Mouse (Mus musculus) cerebellum, postnatal 25 days (tissue): ENCODE data around the gene Gm44965.
A peak's percentile ranks its signal among the peaks of the same experiment; 100 is the strongest.
"Not testable (repeated sequence)": the region's sequence is repeated elsewhere in the genome, so short reads cannot be mapped to it uniquely, and the experiment has no call there.

Experiments used
- DNase-seq, 2 experiments: peaks; one replicate each; pipeline ENCODE4 v3.0.0; 2021; ENCODE audit warnings: mixed read lengths in 2 of 2

The Gm44965 gene

DNA sequence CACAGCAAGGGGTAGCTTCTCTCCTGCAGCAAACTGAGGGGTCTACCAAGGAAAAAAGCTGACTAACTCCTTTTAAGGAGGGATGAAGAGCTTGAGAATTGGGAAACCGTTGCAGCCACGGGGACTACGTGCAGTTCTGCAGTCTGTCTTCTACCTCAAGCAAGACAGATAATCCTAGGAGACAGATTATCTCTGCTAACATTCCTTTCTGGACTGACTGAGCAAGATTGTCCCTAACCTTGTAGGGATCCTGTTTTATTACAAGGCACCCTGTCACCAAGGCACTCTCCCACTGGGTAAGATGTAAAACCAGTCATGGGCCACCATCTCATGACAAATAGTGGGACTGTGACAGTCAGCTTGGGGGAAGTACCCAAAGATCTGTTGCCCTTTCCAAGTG is 12.5 kb upstream of the Gm44965 start:
- no peak for DNase-seq

DNA sequence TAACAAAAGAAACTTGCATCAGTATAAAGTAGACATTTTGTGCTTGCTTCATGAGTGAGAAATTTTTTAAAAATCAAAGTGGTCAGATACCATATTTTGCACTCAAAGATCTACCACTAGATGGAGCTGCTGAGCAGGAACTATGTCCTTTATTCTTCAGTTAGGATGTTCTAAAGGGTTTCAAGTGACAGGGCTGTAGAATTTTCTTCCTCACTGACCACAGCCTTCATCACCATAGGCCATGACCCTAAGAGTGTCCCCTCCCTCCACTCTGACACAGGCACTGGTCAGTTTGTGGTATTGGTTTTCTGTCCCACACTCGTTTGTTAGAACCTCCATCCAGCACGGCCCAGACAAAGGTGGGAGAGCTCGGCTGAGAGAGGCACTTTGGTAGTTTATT is 11.7 kb upstream of the Gm44965 start:
- peak; percentile 35 to 60 for DNase-seq

DNA sequence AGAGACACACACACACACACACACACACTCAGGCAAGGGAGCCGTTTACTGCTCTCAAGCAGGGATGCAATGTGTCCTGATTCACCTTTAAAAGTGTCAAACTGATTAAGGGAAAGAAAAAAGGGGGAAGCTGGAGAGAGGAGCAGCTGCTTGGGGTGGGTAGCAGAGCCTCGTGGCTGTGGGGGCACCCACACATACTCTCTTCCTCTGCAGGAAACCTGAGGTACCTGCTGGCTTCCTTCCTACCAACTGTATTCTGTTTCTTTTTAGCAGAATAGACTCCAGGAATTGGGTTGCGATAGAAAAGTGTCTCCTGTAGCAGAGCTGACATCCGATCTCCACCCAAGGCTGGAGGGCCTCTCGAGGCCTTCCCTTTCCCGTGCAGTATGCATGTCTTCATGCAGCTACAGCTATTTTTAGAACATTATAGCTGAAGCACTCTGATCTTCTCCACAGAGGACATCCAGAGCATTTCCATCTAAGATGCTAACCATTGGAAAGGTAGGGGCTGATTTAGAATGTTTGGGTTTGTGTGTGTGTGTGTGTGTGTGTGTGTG is 4.5 kb upstream of the Gm44965 start, which contains the start of gene Gm45021:
Gm45021 (plus strand) TSS at position 417 of the 557 bp plus-strand sequence.
- no peak for DNase-seq

DNA sequence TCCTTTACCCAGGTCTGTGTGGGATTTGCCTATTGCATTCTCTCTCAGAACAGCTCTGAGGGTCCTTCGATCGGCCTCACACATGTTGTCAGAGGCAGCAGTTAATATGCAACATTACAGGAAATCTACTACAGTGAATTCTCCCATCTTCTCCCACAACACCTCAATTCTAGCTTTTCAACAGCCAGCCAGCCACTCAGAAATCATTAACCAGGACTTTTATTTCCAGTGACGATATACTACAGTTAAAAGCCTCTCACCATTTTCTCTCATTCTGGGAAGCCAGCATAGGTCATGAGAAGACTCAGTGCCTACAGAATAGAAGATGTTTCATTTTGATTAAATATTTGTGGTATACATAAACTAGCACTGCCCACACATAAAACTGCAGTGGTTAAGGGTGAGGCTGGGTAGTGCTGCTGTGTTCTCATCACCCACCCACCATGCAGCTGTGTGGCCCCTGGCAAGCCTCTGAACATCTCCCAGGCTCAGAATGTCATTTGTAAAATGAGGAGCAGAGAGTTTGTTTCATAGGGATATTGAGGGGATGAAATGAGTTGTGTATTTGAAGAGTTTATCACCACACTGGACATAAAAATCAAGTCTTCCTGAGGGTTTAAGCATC is 2.4 kb upstream of the Gm44965 start:
- DNase-seq: no peak

DNA sequence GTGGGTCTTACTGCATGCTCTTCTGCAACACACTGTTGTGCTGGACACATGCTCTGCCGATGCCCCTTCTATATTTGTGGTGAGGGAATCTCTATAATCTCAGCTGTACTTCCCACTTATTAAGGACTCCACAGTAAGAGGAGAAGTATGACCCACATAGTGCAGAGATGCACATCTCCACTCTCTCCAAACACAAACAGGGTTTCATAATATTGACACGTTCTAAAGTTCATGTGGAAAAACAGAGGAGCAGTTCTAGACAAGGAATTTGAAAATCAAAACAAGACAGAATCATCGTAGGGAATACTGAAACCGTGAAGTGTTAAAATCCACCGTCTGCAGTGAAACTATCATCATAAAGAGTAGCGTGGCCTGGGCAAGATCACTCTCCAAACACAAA is 1.9 kb upstream of the Gm44965 start:
- DNase-seq: no peak

DNA sequence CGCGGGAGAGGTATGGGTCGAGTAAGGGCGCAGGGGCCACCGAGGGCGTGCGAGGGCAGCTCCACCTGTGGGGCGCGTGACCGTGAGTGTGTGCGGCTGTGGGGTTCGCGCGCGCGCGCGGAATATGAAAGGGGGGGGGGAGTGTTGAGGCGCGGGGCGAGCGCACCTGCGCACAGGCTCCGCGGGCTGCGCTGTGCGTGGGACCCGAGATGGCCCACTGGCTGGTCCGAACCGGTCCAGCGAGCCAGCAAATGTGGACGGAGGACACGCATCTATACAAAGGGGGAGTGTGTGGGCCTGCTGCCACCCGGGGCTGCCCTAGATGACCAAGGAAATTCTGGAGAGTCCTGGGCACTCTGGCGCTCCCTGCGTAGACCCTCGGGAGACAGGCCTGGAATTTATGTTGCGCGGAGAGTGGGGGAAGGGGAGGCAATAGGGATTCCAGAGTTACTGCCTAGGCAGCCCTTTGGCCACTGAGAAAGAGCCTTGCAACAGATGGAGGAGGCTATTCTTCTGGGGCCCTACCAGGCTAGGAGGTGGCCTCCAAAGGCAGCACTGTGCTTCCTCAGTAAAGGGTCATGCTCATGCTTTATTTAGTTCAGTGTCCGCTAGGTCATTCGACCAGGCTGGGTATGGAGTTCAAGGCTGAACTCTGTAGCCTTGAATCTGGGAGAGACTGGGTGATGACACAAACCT is 450 bp downstream of the Gm44965 start:
- DNase-seq: no peak

DNA sequence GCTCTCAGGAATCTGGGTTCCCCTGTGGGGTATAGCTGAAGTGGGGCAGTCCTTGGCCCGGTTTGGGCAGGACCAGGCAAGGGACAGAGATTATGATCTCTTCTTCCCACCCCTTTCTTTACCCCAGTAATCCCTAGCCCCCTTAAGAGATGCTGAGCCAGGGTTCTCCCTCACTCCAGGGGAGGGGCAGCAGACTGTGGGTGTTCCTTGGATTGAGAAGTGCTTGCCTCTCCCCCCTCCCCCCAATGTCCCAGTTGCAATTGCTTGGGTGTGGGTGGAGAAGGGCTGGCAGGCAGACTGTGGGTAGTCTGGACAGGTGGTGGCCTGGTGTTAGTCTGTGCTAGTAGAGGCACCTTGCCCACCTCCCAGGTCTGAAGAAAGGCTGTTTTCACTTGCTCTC is 1.5 kb downstream of the Gm44965 start:
- peak; percentile 40 to 59 for DNase-seq

DNA sequence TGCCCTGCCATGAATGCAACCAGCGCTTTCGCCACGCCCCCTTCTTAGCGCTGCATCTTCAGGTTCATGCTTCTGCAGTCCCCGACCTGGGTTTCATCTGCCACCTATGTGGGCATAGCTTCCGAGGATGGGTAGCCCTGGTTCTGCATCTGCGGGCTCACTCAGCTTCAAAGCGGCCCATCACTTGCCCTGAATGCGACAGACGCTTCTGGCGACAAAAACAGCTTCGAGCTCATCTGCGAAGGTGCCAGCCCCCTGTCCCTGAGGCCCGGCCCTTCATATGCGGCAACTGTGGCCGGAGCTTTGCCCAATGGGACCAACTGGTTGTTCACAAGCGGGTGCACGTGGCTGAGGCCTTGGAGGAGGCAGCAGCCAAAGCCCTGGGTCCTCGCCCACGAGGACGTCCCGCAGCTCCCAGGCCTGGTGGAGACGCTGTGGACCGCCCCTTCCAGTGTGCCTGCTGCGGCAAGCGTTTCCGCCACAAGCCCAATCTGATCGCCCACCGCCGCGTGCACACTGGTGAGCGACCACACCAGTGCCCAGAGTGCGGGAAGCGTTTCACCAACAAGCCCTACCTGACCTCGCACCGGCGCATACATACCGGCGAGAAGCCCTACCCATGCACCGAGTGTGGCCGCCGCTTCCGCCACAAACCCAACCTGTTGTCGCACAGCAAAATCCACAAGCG is 2.9 kb downstream of the Gm44965 start:
- peak in 1 of 2 experiments; percentile 27 for DNase-seq

DNA sequence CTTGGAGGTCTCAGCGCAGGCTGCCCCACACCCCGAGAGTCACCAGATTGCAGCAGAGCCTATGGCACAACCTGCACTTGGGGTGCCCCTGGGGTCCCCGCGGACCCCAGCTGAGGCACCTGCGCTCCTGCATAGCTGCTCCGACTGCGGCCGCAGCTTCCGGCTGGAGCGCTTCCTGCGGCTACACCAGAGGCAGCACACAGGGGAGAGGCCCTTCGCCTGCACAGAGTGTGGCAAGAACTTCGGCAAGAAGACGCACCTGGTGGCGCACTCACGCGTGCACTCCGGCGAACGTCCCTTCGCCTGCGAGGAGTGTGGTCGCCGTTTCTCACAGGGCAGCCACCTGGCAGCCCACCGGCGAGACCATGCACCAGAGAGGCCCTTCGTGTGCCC is 3.5 kb downstream of the Gm44965 start:
- DNase-seq: no peak

DNA sequence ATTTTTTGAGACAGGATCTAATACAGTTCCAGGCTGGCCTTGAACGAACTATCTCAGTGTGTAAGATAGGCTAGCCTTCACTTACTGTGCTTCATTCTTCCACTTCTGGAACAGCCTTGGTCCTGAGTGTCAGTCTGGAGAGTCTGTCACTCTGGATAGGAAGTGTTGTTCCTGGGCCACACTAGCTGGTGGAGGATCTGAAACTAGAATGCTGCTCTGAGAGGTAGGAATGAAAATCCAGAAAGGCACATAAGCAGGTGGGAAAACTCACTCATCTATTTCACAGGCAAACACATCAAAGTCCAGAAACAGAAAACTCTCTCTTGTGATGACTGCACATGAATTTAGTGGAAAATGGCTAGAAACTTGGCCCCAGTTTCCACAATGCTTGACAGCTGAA is 6.9 kb downstream of the Gm44965 start:
- no peak for DNase-seq

DNA sequence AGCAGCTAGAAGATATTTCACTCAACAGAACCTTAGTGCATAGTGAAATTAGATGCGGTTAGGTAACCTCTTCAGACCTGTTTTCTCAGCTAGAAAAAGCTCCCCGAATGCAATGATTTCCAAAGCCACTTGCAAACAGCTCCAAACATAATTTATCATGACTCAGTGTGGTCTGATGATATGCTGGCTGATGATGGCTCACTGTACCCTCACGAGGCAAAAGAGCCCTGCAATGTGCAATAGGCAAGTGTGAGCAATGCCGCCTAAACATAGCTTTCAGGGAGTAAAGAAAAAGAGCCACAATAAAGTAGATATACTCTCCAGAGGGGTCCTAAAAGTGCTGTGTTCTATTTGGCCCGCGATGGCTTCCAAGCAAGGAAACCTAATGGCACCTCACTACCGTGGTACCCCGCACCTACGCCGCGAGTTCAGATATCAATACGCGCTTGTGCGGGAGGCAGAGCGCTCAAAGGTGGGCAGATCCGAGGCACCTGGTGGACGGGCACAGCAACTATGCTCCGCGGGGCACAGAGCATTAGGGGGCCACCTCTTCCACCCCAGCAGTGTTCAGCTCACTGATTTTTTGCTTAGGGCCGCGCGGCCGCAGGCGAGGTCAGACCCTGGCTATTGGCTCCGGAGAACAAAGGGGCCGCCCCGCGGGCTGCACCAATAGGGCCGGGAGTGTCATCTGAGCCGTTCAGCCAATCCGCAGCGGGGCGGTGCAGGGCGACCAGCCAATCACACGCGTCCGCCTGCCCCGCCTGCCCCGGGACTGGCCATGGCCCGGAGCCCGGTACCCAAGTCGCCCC is 7.7 kb downstream of the Gm44965 start, which contains the start of gene Zfp775:
Zfp775 (plus strand) TSS at position 793 of the 809 bp plus-strand sequence.
- DNase-seq: peak; percentile 99

DNA sequence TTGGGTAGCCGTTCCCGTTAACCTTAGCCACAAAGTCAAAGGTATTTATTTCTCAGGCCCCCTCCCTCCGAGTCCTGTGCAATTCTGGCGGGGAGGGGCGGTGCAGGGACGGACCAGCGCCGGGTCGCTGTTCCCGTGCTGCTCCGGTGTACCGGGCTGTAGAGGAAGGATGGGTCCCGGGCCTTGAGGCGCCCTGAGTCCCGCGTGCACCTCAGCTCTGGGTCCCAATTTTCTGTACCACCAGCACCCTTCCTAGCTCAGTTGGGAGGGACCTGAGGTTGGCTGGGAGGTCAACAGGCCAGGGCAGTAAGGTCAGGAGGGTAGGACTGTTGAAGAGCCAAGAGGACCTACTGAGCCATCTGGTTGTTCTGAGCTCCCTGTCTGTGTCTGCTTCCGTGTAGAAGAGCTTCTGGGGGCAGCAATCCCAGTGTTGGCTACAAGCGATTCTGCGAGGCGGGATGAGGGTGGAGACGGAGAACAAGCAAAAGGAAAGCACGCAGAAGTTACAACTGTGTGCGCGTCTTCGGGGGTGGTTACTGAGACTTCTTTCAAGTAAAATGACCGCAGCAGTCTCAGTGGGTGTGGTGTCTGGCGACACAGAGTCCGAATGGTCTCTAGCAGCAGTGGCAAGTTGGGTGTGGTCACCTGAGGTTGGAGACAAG is 8.5 kb downstream of the Gm44965 start:
- peak in 1 of 2 experiments; percentile 64 for DNase-seq

DNA sequence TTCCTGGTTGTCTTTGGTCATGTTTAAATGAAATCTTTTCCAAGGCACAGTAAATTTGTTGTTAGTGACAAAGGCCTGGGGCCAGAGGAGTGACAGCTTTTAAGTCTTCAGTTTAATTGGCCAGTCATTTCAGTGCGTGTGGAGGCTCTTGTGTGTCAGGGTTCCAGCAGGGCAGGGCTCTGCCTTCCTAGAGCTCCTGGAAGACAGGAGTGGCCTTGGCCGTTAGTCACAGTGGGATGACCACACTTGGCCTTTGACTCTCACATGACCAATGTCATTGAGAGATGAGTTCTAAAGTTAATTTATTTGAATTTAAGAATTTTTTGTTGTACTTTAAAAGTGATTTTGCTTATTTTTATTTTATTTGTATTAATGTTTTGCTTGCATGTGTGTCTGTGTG is 14.4 kb downstream of the Gm44965 start:
- DNase-seq: no peak

DNA sequence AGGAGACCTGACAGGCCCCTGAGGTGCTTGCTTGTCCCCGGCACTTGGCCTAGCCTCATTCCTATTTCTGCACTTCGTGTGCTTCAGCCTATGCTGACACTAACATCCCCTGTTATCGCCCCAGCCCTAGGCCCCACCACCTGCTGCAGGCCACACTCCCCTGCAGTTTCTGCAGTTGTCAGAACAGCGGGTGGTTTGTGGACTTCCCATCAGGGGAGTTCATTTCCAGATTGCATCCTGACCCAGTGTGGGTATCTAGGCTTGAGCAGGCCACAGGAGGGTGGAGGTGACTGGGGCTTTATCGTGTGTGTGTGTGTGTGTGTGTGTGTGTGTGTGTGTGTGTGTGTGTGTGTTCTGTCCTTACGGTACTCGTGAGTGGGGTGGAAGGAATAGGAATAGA is 15.8 kb downstream of the Gm44965 start:
- DNase-seq: peak; percentile 38 to 50

DNA sequence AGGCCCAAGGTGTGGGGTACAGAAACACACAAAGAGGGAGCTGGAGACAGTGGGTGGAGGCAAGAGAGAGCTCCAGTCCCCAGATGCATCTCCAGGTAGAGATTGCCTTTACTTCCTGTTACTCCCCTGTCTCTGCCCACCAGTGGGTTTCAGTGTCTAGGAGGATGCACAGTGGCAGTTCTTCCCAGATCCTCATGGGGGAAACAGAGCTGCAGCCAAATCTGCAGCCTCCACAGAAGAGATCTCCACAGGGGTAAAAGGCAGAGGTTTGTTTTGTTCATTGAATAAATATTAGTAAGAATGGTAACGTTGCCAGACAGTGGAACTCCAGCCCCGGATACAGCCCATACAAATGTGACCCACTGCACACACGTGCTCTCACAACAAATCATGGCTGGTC is 16.9 kb downstream of the Gm44965 start:
- no peak for DNase-seq

DNA sequence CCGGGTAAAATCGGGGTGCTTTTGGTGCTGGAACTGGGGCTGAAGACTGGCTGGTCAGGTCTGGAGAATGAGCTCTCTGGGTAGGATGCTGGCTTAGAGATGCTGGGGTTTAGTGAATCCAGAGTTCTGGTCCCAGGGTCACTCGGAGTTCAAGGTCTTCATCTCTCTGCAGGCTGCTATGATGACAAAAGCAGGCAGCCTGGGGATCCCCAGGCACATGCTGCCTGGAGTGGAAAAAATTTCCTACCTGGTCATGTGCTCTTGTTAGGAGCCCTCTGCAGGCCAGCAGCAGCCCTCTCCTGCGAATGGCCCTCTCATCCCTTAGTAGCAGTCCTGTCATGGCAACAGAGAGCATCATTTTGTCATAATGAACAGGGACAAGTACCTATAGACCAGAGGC is 19.7 kb downstream of the Gm44965 start:
- DNase-seq: no peak

DNA sequence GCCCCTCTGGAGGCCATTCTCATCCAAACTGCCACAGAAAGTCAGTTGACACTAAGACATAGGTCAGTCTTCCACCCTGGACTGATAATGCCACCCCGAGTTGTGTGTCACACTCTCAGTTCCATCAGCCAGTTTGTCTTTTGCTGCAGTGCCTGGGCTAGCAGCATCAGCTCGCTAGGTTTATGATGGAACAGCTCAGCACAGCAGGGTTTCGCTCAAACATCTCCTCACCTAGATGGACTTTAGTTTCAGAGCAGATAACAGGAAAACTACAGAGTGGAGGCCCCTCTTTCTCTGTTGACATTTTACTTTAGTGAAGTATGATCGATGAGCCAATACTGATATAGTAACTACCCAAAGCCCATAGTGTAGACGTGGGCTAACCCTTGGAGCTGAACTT is 21.0 kb downstream of the Gm44965 start:
- DNase-seq: no peak

DNA sequence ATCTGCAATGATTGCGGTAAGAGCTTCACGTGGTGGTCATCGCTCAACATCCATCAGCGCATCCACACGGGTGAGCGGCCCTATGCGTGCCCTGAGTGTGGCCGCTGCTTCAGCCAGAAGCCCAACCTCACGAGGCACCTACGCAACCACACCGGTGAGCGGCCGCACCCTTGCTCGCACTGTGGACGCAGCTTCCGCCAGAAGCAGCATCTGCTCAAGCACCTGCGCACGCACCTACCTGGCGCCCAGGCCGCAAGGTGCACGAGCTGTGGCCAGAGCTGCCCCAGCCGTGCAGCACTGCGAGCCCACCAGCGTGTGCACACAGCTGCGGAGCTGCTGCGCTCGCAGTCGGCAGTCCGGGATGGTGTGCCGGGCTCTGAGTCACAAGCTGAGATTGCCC is 26.3 kb downstream of the Gm44965 start:
- DNase-seq: no peak

DNA sequence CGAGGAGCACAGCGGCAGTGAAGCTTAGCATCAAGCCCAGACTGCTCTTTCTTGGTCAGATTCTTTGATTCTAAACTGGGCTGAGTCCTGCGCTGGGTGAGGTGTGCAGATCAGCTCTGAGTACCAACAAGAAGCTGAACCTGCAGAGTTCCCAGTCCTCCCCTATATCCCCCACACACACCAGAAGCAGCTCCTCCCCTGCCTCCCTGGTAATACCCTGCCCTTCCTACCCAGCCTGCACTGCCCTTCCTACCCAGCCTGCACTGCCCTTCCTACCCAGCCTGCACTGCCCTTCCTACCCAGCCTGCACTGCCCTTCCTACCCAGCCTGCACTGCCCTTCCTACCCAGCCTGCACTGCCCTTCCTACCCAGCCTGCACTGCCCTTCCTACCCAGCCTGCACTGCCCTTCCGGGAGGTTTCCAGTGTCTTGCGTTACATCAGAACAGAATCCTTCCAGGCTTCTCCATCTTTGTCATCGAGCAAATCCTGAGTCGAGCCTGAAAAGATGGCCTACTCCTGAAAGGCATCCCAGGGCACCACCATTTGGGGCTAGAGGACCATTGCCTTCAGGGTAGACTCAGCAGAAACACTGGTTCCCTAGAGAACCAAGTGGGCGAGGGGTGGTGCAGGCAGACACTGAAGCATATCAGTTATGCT is 28.6 kb downstream of the Gm44965 start:
- DNase-seq: not testable (repeated sequence)

DNA sequence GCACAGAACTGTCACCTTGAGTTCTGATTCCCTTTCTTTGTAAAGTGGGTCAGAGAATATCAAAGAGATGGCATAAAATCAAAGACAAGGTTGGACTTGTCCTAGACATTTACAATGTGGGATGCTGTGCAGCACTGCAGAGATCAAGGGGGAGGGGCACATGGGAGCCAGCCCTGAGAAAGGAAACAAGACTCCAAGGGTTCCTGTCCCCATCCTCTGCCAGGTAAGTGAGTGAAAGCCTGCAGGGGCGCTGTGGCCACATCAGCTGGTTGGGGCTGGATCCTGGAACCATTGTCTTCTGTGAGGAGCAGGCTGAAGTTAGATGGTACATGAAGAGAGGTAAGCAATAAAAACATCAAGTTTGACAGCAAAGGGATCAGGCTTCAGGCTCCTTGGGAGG is 29.7 kb downstream of the Gm44965 start:
- no peak for DNase-seq

DNA sequence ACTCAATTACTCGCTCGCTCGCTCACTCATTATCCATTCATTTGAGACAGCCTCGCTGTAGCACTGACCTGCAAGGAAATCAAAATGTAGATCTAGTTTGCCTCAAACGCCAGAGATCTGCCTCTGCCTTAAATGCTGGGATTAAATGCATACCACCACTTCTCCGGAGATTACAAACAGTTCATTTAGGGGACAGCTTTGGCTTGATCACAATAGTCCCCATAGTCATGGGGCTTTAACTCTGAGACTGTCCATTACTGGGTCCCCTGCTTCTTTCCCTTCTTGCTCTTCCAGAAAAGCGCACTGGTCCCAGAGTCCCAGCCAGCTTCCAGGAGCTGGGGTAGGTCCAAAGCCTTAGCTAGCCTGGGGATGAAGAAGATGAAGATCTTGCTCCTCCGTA is 32.7 kb downstream of the Gm44965 start, which contains the start of gene AI854703:
AI854703 (plus strand) TSS at position 301 of the 400 bp plus-strand sequence.
- no peak for DNase-seq

DNA sequence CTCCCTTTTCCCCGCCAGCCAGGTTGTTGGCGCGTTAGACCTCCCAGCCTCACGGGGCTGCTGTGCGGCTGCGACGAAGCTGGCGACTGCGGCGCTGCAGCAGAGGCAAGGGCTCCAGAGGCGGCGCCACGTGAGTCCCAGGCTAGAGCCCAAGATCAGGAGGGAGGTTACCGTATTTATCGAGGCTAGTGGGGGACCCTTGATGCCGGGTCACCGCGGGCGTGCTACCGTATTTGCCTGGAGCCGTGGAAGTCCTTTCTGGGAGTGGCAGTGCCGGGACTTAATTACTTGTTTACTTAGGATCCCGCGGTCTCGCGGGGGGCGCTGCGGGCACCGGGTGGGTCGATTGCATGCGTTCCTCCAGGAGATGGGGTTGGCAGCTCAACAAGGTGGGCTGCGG is 33.2 kb downstream of the Gm44965 start:
- peak; percentile 71 to 75 for DNase-seq
